Mouse (Mus musculus) cortical plate, adult 2 months (tissue): ENCODE measurements around the gene Aldh1l1.

Experiments used
- CTCF ChIP-seq: fragments of 200-500 bp; IDR thresholded peaks from 2 replicates; pipeline ENCODE4 v1.5.1; 2011; ENCODE audit warnings: mild to moderate bottlenecking, control low read depth, low read length; ENCODE audit not compliant: insufficient read depth; ENCODE audit errors: extremely low read depth
- POLR2A ChIP-seq: fragments of 200-500 bp; IDR thresholded peaks from 2 replicates; pipeline ENCODE4 v1.6.1; 2011; ENCODE audit warnings: mild to moderate bottlenecking, low read length, control low read depth; ENCODE audit not compliant: insufficient read depth; ENCODE audit errors: extremely low read depth

GRCm38 (mm10) chr6:90457421-90457820, 28.8 kb upstream of the Aldh1l1 start:
- no peak for TF ChIP-seq POLR2A
- TF ChIP-seq CTCF = no peak
